Mouse (Mus musculus): ENCODE data around the gene Ctnnbip1.

DNA sequence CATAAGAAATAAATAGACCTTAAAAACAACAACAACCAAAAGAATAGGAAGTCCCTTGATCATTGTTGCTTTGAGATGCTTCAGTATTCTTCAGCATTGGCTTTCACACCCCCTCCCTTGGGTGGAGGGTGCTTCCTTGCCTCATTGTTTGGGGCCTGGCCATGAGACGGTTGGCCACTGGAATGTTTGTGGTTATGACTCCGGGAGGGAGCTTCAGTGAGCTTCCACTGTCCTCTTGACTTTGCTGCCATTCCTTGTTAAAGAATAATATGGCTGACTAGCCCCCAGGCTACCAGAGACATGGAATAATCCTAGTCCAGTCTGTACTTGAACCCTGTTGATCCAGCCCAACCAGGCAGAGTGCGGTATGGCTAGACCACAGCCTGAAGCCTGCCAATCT is 11.1 kb upstream of the Ctnnbip1 start:
- no peak for TF ChIP-seq ZNF384 (IDR thresholded peaks at IDR 0.05; ENCODE audit: low read depth, low read length)
- TF ChIP-seq MAFK (IDR thresholded peaks at IDR 0.05; ENCODE audit: insufficient read depth, low read depth, low read length) = no peak
